Mouse (Mus musculus) spleen, adult 12 weeks (tissue): ENCODE data around the gene Syne3.
A peak's percentile ranks its signal among the peaks of the same experiment; 100 is the strongest.

Experiments used
- DNase-seq: peaks from one replicate; pipeline ENCODE4 v3.0.0; 2022; ENCODE audit warnings: low spot score

Syne3 gene

GRCm38 (mm10) chr12:105000487-105001283 lies 8.9 kb downstream of the Syne3 start:
- DNase-seq: no peak

GRCm38 (mm10) chr12:104999171-104999570 lies 10.4 kb downstream of the Syne3 start:
- DNase-seq: no peak

- no peak for DNase-seq
Observed at GRCm38 (mm10) chr12:104998541-104998940, 11.1 kb downstream of the Syne3 start.

- no peak for DNase-seq
Observed at GRCm38 (mm10) chr12:104997641-104998293, 11.8 kb downstream of the Syne3 start.

- DNase-seq: no peak
Observed at GRCm38 (mm10) chr12:104997159-104997558, 12.4 kb downstream of the Syne3 start.

- DNase-seq: no peak
Observed at GRCm38 (mm10) chr12:104996012-104996728, 13.4 kb downstream of the Syne3 start.

- DNase-seq: no peak
Observed at GRCm38 (mm10) chr12:104995259-104995876, 14.2 kb downstream of the Syne3 start.

GRCm38 (mm10) chr12:104992838-104993237 lies 16.8 kb downstream of the Syne3 start:
- DNase-seq: no peak

GRCm38 (mm10) chr12:104992123-104992741 lies 17.4 kb downstream of the Syne3 start:
- no peak for DNase-seq

- DNase-seq: peak; percentile 47
Observed at GRCm38 (mm10) chr12:104990741-104991454, 18.7 kb downstream of the Syne3 start.

- DNase-seq: no peak
Observed at GRCm38 (mm10) chr12:104987936-104988335, 21.7 kb downstream of the Syne3 start.

GRCm38 (mm10) chr12:104986781-104987180 lies 22.8 kb downstream of the Syne3 start:
- DNase-seq: no peak

GRCm38 (mm10) chr12:104986001-104986400 lies 23.6 kb downstream of the Syne3 start:
- no peak for DNase-seq

GRCm38 (mm10) chr12:104985088-104985487 lies 24.5 kb downstream of the Syne3 start:
- DNase-seq: no peak

GRCm38 (mm10) chr12:104983476-104983875 lies 26.1 kb downstream of the Syne3 start:
- no peak for DNase-seq

- no peak for DNase-seq
Observed at GRCm38 (mm10) chr12:104978943-104979723, 30.5 kb downstream of the Syne3 start.

GRCm38 (mm10) chr12:104978420-104978819 lies 31.2 kb downstream of the Syne3 start:
- DNase-seq: no peak

GRCm38 (mm10) chr12:104976903-104977302 lies 32.7 kb downstream of the Syne3 start:
- DNase-seq: no peak

GRCm38 (mm10) chr12:104976331-104976817 lies 33.2 kb downstream of the Syne3 start:
- no peak for DNase-seq

- no peak for DNase-seq
Observed at GRCm38 (mm10) chr12:104972860-104973259, 36.7 kb downstream of the Syne3 start.
